Mouse (Mus musculus) heart, embryonic 14.5 days (tissue): ENCODE data around the gene Cgref1. TPM values are rescaled to one million over a fixed set of nuclear protein-coding genes. Genes with fewer than 3 reads are reported as not detected.

Experiments used
- ATAC-seq: fragments of 200-750 bp; cut with Nextera tagmentation; 2 replicates; pipeline ENCODE4 v1.8.0; 2017; ENCODE audit warnings: low read depth, moderate TSS enrichment; ENCODE audit not compliant: insufficient number of reproducible peaks, insufficient read depth, low FRiP score
- H3K27ac ChIP-seq, 2 experiments: fragments of 200-500 bp in 1 of 2; fragments of 300-500 bp in 1 of 2; sonication (generic) in 1 of 2; replicated peaks in 1 of 2; 2 replicates each; pipeline ENCODE4 v1.5.1; 2012 to 2014; ENCODE audit warnings: low read depth in 2 of 2, low read length in 2 of 2, control low read depth in 1 of 2, mild to moderate bottlenecking in 1 of 2, mixed read lengths in 1 of 2; ENCODE audit not compliant: control insufficient read depth in 1 of 2, insufficient read depth in 1 of 2
- H3K27me3 ChIP-seq: fragments of 300-500 bp; sonication (generic); 2 replicates; pipeline ENCODE4 v1.6.1; 2014; ENCODE audit warnings: mild to moderate bottlenecking, low read length, control low read depth; ENCODE audit not compliant: control insufficient read depth, insufficient read depth
- H3K36me3 ChIP-seq: fragments of 300-500 bp; sonication (generic); 2 replicates; pipeline ENCODE4 v1.6.1; 2014; ENCODE audit warnings: mild to moderate bottlenecking, control low read depth, low read length, mixed read lengths; ENCODE audit not compliant: control insufficient read depth, insufficient read depth
- H3K4me1 ChIP-seq, 2 experiments: fragments of 200-500 bp in 1 of 2; fragments of 300-500 bp in 1 of 2; sonication (generic) in 1 of 2; 2 replicates each; pipeline ENCODE4 v1.6.1; 2012 to 2014; ENCODE audit warnings: low read length in 2 of 2, control low read depth in 1 of 2, mixed read lengths in 1 of 2; ENCODE audit not compliant: control insufficient read depth in 2 of 2, insufficient read depth in 2 of 2
- H3K4me2 ChIP-seq: fragments of 300-500 bp; sonication (generic); 2 replicates; pipeline ENCODE4 v1.6.1; 2014; ENCODE audit warnings: mild to moderate bottlenecking, low read length
- H3K4me3 ChIP-seq, 2 experiments: fragments of 200-500 bp in 1 of 2; fragments of 300-500 bp in 1 of 2; sonication (generic) in 1 of 2; 2 replicates each; pipeline ENCODE4 v1.5.1; 2012 to 2014; ENCODE audit warnings: low read length in 2 of 2, mild to moderate bottlenecking in 2 of 2, control low read depth in 1 of 2, low read depth in 1 of 2, moderate library complexity in 1 of 2; ENCODE audit not compliant: control insufficient read depth in 1 of 2, insufficient read depth in 1 of 2
- H3K9ac ChIP-seq: fragments of 300-500 bp; sonication (generic); 2 replicates; pipeline ENCODE4 v1.6.1; 2014; ENCODE audit warnings: mild to moderate bottlenecking, low read length
- H3K9me3 ChIP-seq: fragments of 300-500 bp; sonication (generic); 2 replicates; pipeline ENCODE4 v1.6.1; 2016; ENCODE audit warnings: low read length, control low read depth; ENCODE audit not compliant: control insufficient read depth
- WGBS: fragments of 180-500 bp; shearing (Covaris S2); extraction: QIAGEN DNeasy Blood & Tissue Kit; methylation state at CpG from one replicate; pipeline ENCODE4 v1.1.7; 2014; 5-methylcytosine and 5-hydroxymethylcytosine counted together
- polyA plus RNA-seq: library from polyadenylated mRNA; unstranded; fragments of >200 nt; fragmentation: Nextera tagmentation; extraction: Ambion mirVana; gene quantifications from 2 replicates; pipeline ENCODE4 v1.2.1, GENCODE M21; 2014

The Cgref1 gene
- polyA plus RNA-seq, 1 experiment from 2014 or later: 3.8 TPM

DNA sequence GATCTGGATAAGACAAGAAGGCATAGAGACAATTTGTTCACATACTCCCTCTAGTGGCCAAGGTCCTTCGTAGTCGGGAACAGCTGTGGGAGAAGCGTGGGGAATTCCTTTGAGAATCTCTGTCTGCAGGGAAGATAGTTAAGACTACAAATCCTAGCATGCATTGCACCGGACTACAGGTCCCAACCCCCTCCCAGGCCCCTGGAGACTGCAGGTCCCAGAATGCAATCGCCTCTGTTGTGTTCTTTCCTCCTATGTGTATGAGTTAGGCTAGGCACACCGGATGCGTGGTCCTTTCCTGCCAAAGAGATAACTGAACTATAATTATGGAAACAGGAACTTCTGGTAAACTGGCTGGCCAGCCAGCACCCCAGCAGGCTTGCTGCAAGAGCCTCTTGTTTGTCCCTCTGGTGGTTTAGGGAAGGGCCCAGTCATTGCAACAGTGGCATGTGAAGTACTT, 29.4 kb downstream of the Cgref1 start:
- Histone ChIP-seq H3K27ac (peak overlapping the region; percentile 71 to 94), H3K36me3 (peaks cover 42% of the 10 kb centered on the region), H3K4me2 (peak overlapping the region; percentile 73), H3K4me3 (peak overlapping the region in 1 of 2 experiments; percentile 54; a peak in 3 of 4 replicates), H3K4me1 (peaks cover 39 to 55% of the 10 kb centered on the region in 2 experiments), H3K9me3 (no peaks in the 10 kb centered on the region), H3K9ac (peak overlapping the region; percentile 83; the same call in 1 of the 2 replicates), H3K27me3 (no peaks in the 10 kb centered on the region)
- ATAC-seq: peak; percentile 36
- WGBS: under 1% methylated on average over 7 of the region's 7 CpGs

DNA sequence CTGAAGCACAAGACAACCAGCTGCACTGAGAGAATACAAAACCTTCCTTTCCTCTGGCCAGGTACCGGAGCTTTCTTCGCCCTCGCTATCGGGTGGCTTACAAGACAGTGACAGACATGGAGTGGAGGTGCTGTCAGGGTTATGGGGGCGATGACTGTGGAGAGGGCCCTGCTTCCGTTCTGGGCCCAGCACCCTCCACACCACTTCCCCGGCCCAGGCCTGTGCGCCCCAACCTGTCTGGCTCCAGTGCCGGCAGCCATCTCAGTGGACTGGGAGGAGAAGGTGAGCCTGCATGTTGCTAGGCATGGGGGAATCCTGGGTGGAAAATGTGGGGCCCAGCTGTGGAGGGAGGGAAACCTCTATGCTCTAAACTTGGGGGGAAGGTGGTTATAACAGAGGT, 29.9 kb downstream of the Cgref1 start:
- no peak for ATAC-seq
- Histone ChIP-seq H3K9ac (peak overlapping the region; percentile 83), H3K27me3 (no peaks in the 10 kb centered on the region), H3K27ac (peak overlapping the region; percentile 94 to 95), H3K9me3 (no peaks in the 10 kb centered on the region), H3K4me3 (peak overlapping the region; percentile 54 to 64), H3K4me1 (peaks cover 39 to 55% of the 10 kb centered on the region in 2 experiments), H3K4me2 (peak overlapping the region; percentile 73), H3K36me3 (peaks cover 37% of the 10 kb centered on the region)
- WGBS: 43% methylated on average over 9 of the region's 9 CpGs

DNA sequence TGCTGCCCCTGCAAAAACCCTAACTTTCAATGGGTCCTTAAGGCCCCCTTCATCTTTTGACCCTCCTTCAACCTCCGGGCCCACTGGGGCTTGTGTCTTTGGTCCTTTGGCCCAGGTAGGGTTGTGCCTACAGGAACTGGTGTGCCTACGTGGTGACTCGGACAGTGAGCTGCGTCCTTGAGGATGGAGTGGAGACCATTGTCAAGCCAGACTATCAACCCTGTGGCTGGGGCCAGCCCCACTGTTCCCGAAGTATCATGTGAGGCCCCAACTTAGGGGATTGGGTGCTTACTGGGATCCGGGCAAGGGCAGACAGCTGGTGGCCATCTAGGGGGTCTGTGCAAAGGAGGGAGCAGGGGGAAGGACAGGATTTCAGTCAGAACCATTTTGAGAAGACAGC, 30.5 kb downstream of the Cgref1 start:
- ATAC-seq: no peak
- Histone ChIP-seq H3K4me2 (peak overlapping the region; percentile 73), H3K4me1 (peaks cover 39 to 54% of the 10 kb centered on the region in 2 experiments)

DNA sequence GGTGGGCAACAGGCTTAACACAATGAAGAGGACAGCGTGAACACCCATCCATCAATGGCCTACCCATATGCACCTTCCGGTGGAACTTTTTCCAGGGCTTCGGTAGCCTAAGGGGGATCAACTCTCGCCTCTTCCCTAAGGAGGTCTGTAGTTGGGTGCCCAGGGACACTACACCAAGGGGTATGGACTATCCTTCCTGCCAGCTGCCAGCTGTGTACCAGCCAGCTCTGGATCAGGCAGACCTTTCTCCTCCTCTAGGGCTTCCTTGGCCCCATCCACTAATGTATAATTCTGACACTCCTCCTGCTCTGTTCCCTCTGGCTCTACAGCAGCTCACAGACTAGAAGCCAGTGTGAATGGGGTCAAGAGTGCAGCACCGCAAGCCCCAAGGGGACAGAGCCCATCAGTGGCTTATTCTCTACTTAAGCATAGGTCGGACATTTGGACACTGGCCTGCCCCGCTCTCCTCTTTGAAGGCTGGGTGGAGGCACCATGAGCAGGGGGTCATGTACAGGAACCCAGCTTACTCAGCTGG, 31.2 kb downstream of the Cgref1 start:
- Histone ChIP-seq H3K36me3 (peaks cover 24% of the 10 kb centered on the region), H3K4me1 (peaks cover 46 to 61% of the 10 kb centered on the region in 2 experiments), H3K4me2 (peak overlapping the region; percentile 73), H3K27me3 (no peaks in the 10 kb centered on the region), H3K9me3 (no peaks in the 10 kb centered on the region), H3K9ac (peak overlapping the region; percentile 83), H3K27ac (peak overlapping the region; percentile 94 to 95), H3K4me3 (peak overlapping the region; percentile 54 to 64)
- WGBS: 58% methylated on average over 7 of the region's 7 CpGs
- ATAC-seq: no peak

More for the DNA sequence above, 30.5 kb downstream of the Cgref1 start:
- Histone ChIP-seq H3K9me3 (no peaks in the 10 kb centered on the region), H3K27me3 (no peaks in the 10 kb centered on the region), H3K9ac (peak overlapping the region; percentile 83), H3K36me3 (peaks cover 31% of the 10 kb centered on the region), H3K27ac (peak overlapping the region; percentile 94 to 95), H3K4me3 (peak overlapping the region; percentile 54 to 64)
- WGBS: 52% methylated on average over 6 of the region's 6 CpGs

DNA sequence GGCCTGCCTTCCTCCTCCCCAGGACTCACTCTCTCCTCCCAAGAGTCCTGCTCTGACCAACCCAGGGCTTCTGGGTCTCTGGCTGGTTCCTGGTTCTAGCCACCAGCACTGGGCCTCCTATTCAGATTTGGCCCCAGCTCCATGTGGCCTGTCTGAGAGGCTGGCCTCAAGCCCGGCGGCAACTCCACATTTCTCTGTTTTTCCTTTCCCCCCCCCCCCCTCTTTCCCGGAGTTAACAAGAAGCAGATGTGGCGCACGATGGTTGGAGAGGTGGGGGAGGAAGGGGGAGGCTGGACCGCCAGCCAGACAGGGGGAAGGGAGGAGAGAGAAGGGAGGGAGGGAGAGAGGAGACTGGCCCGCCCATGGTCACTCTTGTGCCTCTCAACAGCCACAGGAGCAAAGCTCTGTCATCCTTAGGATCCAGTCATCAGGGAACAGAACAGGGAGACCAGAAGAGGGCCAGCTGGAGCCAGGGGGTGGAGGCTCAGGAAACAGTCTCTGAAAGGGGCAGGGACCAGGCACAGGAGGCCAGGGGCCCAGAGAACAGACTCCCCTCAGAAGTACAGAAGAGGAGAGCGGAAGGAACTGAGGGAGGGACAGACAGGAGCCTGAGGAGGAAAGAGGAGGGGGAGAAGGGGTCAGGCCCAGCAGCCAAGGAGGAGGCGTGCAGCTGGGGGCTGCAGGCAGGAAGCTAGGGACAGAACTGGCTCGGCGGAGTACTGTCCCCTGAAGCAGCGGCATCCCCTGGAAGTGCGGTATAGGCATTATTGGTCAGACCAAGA, 32.1 kb downstream of the Cgref1 start, which contains the start of gene Emilin1:
Emilin1 (plus strand) TSS at position 343 of the 782 bp plus-strand sequence.
- 18% methylated on average over 12 of the region's 13 CpGs for WGBS
- Histone ChIP-seq H3K4me2 (peak within 1 kb of the TSS; percentile 73), H3K27ac (peak within 1 kb of the TSS; percentile 94 to 95), H3K27me3 (no peaks in the 10 kb centered on the region), H3K36me3 (peaks cover 15% of the 10 kb centered on the region), H3K4me1 (peaks cover 54 to 70% of the 10 kb centered on the region in 2 experiments), H3K4me3 (peak within 1 kb of the TSS; percentile 54 to 64), H3K9me3 (no peaks in the 10 kb centered on the region), H3K9ac (peak within 1 kb of the TSS; percentile 83)
- peak; percentile 70 for ATAC-seq

DNA sequence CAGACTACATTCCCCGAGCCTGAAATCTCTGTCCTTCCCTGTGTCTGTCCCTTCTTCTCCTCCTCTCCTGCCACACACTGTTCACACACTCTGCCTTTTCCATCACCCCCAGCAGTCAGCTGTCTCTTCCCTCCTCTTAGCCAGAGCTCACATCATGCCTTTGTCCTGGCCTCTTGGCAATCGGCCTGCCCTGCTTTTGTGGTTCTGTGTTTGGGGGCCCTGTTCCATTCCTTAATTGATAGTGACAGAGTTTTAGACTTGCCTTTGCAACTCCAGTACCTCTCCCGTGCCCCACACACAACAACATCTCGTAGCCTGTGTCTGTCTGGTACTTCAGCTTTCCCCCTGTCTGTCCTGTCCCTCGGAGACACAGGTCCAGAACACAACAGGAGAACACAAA, 33.2 kb downstream of the Cgref1 start:
- Histone ChIP-seq H3K9ac (peak overlapping the region; percentile 83; the same call in 1 of the 2 replicates), H3K4me3 (no peak overlapping the region), H3K4me1 (peaks cover 58 to 73% of the 10 kb centered on the region in 2 experiments), H3K4me2 (peak overlapping the region; percentile 73), H3K36me3 (peaks cover 4% of the 10 kb centered on the region), H3K9me3 (no peaks in the 10 kb centered on the region), H3K27ac (peak overlapping the region; percentile 94 to 95), H3K27me3 (no peaks in the 10 kb centered on the region)
- 36% methylated on average over 5 of the region's 5 CpGs for WGBS
- no peak for ATAC-seq

DNA sequence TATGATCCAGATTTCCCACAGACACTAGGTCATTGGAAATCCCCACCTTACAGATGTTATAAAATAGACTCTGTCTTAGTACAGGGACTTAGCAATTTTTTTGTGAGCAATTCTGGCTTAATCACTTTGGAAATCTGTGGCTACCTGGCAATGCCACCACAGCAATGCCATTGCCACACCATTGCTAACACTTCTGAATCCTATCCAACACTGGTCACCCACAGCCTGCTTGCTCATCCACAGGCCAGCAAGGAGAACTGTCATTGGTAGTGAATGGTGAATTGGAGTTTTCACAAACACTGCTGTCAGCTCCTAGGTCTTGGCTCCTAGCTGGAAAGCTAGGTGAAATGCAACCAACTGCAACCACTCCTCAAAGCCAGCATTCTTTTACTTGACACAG, 34.9 kb downstream of the Cgref1 start:
- H3K27ac ChIP-seq: peak overlapping the region in 1 of 2 experiments; percentile 42; a peak in 2 of 4 replicates

More for the DNA sequence above, 34.9 kb downstream of the Cgref1 start:
- Histone ChIP-seq H3K36me3 (peaks cover 7% of the 10 kb centered on the region), H3K4me1 (peaks cover 50 to 65% of the 10 kb centered on the region in 2 experiments), H3K4me3 (no peak overlapping the region), H3K9me3 (no peaks in the 10 kb centered on the region), H3K9ac (no peak overlapping the region), H3K27me3 (no peaks in the 10 kb centered on the region), H3K4me2 (no peak overlapping the region)
- ATAC-seq: no peak
